Mouse (Mus musculus): ENCODE results near the gene Lck.

DNA sequence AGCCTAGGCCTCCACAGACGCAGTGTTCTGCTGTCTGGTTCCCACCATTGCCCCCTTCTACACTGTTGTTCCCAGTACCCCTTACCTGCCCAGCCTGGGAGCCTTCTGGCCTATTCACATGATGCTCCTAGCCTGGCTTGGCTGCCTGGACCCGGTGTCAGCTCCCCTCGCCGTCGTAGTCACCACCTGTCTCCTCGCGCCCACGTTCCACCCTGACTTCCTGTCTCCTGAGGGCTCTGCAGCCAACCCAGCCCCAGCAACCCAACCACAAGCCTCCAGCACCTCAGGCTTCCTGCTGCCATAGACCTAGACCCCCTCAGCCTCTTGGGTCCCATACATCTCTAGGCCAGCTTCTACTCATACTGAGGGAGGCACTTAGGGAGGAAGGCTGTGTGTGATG is at the start of gene Lck:
- TF ChIP-seq CTCF (IDR thresholded peaks at IDR 0.05; ENCODE audit: control insufficient read depth, insufficient read depth, insufficient replicate concordance, low read depth, low read length) (no peak), POLR2A (IDR thresholded peaks at IDR 0.05; ENCODE audit: control insufficient read depth, low read depth, low read length) (no peak)

All from testis, adult 2 months (tissue).